1 mouse cellular context compared by ENCODE assay signal in the genomic region with DNA sequence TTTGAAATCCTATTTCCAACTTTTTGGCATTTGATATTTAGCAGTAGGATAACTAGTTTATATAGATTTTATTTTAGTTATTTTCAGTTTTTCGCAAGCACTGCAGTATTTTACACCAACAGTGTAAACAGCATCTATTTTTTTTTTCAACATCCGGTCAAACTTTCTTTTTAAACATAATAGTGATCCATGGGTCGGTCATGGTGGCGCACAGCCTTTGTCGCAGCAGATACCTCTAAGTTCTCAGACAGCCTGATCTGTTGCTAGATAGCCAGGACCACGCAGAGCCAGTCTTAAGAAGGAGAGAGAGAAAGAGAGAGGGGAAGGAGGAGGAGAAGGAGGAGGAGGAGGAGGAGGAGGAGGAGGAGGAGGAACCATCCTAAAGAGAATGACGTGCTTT.
TF ChIP-seq lines count a peak whose summit lies in the region.

No protein-coding gene starts in this region.

TF ChIP-seq in CH12.LX, 34 proteins besides CTCF, POLR2A, EP300 and RAD21:
- no peak; the same call in 1 of the 2 replicates for TF ChIP-seq CHD1 (IDR thresholded peaks at IDR 0.05; ENCODE audit: low read depth, low read length)
- TF ChIP-seq ETS1 (conservative IDR thresholded peaks at IDR 0.05; ENCODE audit: low read depth, low read length): no peak
- no peak for TF ChIP-seq PAX5 (IDR thresholded peaks at IDR 0.05; ENCODE audit: low read length)
- TF ChIP-seq UBTF (IDR thresholded peaks at IDR 0.05; ENCODE audit: low read depth, low read length): no peak
- TF ChIP-seq KAT2A (IDR thresholded peaks at IDR 0.05; ENCODE audit: insufficient replicate concordance, low read length): no peak
- no peak for TF ChIP-seq BHLHE40 (IDR thresholded peaks at IDR 0.05; ENCODE audit: low read depth, low read length)
- TF ChIP-seq ZC3H11A (IDR thresholded peaks at IDR 0.05; ENCODE audit: low read depth, low read length): no peak
- TF ChIP-seq JUND (conservative IDR thresholded peaks at IDR 0.05; ENCODE audit: low read depth, low read length): no peak
- 0 out of 2 replicates have a peak, but pooled peaks have one; percentile 23 for TF ChIP-seq TBP (conservative IDR thresholded peaks at IDR 0.05; ENCODE audit: low read depth, low read length)
- peak; percentile 75 for TF ChIP-seq ZNF384 (IDR thresholded peaks at IDR 0.05; ENCODE audit: low read depth, low read length)
- no peak for TF ChIP-seq USF2 (conservative IDR thresholded peaks at IDR 0.05; ENCODE audit: low read depth, low read length)
- TF ChIP-seq MAZ (IDR thresholded peaks at IDR 0.05; ENCODE audit: low read depth, low read length): no peak
- TF ChIP-seq RCOR1 (conservative IDR thresholded peaks at IDR 0.05; ENCODE audit: low read depth, low read length): no peak
